Mouse (Mus musculus): Measurements from ENCODE around the gene Mab21l1. TPM values are rescaled to one million over a fixed set of nuclear protein-coding genes. Genes with fewer than 3 reads are reported as not detected.

Mab21l1 gene
- total RNA-seq, 1 experiment from 2014 or later = not detected

GRCm38 (mm10) chr3:55775753-55776152 is 6.6 kb upstream of the Mab21l1 start:
- no peak for ATAC-seq (ENCODE audit: extremely low read depth, insufficient number of reproducible peaks, low FRiP score, poor library complexity, severe bottlenecking)

- ATAC-seq (ENCODE audit: extremely low read depth, insufficient number of reproducible peaks, low FRiP score, poor library complexity, severe bottlenecking) = no peak
Measured at GRCm38 (mm10) chr3:55777501-55777900, 4.8 kb upstream of the Mab21l1 start.

- no peak for ATAC-seq (ENCODE audit: extremely low read depth, insufficient number of reproducible peaks, low FRiP score, poor library complexity, severe bottlenecking)
Measured at GRCm38 (mm10) chr3:55778764-55779730, 3.3 kb upstream of the Mab21l1 start.

- ATAC-seq (ENCODE audit: extremely low read depth, insufficient number of reproducible peaks, low FRiP score, poor library complexity, severe bottlenecking) = no peak
Measured at GRCm38 (mm10) chr3:55780120-55781070, 1.9 kb upstream of the Mab21l1 start.

- ATAC-seq (ENCODE audit: extremely low read depth, insufficient number of reproducible peaks, low FRiP score, poor library complexity, severe bottlenecking) = no peak
Measured at GRCm38 (mm10) chr3:55781429-55782055, 768 bp upstream of the Mab21l1 start.

- ATAC-seq (ENCODE audit: extremely low read depth, insufficient number of reproducible peaks, low FRiP score, poor library complexity, severe bottlenecking) = no peak
Measured at GRCm38 (mm10) chr3:55782771-55783170, 461 bp downstream of the Mab21l1 start.

GRCm38 (mm10) chr3:55783171-55784081 is 1.1 kb downstream of the Mab21l1 start:
- 0 out of 2 replicates have a peak, but pooled peaks have one; percentile 1 for ATAC-seq (ENCODE audit: extremely low read depth, insufficient number of reproducible peaks, low FRiP score, poor library complexity, severe bottlenecking)

- ATAC-seq (ENCODE audit: extremely low read depth, insufficient number of reproducible peaks, low FRiP score, poor library complexity, severe bottlenecking) = no peak
Measured at GRCm38 (mm10) chr3:55784101-55784500, 1.8 kb downstream of the Mab21l1 start.

GRCm38 (mm10) chr3:55785266-55785980 is 3.1 kb downstream of the Mab21l1 start:
- no peak for ATAC-seq (ENCODE audit: extremely low read depth, insufficient number of reproducible peaks, low FRiP score, poor library complexity, severe bottlenecking)

GRCm38 (mm10) chr3:55785981-55786725 is 3.8 kb downstream of the Mab21l1 start:
- ATAC-seq (ENCODE audit: extremely low read depth, insufficient number of reproducible peaks, low FRiP score, poor library complexity, severe bottlenecking) = no peak

- no peak for ATAC-seq (ENCODE audit: extremely low read depth, insufficient number of reproducible peaks, low FRiP score, poor library complexity, severe bottlenecking)
Measured at GRCm38 (mm10) chr3:55786835-55787486, 4.7 kb downstream of the Mab21l1 start.

GRCm38 (mm10) chr3:55787487-55788213 is 5.3 kb downstream of the Mab21l1 start:
- no peak for ATAC-seq (ENCODE audit: extremely low read depth, insufficient number of reproducible peaks, low FRiP score, poor library complexity, severe bottlenecking)

- no peak for ATAC-seq (ENCODE audit: extremely low read depth, insufficient number of reproducible peaks, low FRiP score, poor library complexity, severe bottlenecking)
Measured at GRCm38 (mm10) chr3:55788214-55788586, 5.9 kb downstream of the Mab21l1 start.

- ATAC-seq (ENCODE audit: extremely low read depth, insufficient number of reproducible peaks, low FRiP score, poor library complexity, severe bottlenecking) = no peak
Measured at GRCm38 (mm10) chr3:55788621-55789201, 6.4 kb downstream of the Mab21l1 start.

- no peak for ATAC-seq (ENCODE audit: extremely low read depth, insufficient number of reproducible peaks, low FRiP score, poor library complexity, severe bottlenecking)
Measured at GRCm38 (mm10) chr3:55789856-55790255, 7.5 kb downstream of the Mab21l1 start.

Measured in neutrophil, adult 5-6 weeks (primary cell).